Mouse (Mus musculus): ENCODE measurements around the gene D10Wsu102e.

GRCm38 (mm10) chr10:83383863-83384262 lies 23.8 kb downstream of the D10Wsu102e start:
- TF ChIP-seq CTCF (IDR thresholded peaks at IDR 0.05; ENCODE audit: low read depth, low read length) (no peak), POLR2A (IDR thresholded peaks at IDR 0.05; ENCODE audit: extremely low read depth, insufficient read depth, low read length) (no peak)

Data from liver, adult 2 months (tissue).